Mouse (Mus musculus) C2C12 (cell line): Measurements from ENCODE around the gene St3gal2. TPM values are rescaled to one million over a fixed set of nuclear protein-coding genes. Genes with fewer than 3 reads are reported as not detected.
A peak's percentile ranks its signal among the peaks of the same experiment; 100 is the strongest.

Experiments used
- H3K27me3 ChIP-seq: one replicate; pipeline ENCODE4 v1.6.1; 2011; ENCODE audit not compliant: control insufficient read depth, insufficient read depth, insufficient read length
- H3K36me3 ChIP-seq: one replicate; pipeline ENCODE4 v1.6.1; 2011; ENCODE audit not compliant: control insufficient read depth, insufficient read depth
- H3K4me3 ChIP-seq: one replicate; pipeline ENCODE4 v1.5.1; 2011; ENCODE audit warnings: mild to moderate bottlenecking, control low read depth; ENCODE audit not compliant: poor library complexity, insufficient read depth, severe bottlenecking
- H3K79me2 ChIP-seq: one replicate; pipeline ENCODE4 v1.6.1; 2011; ENCODE audit not compliant: control insufficient read depth, insufficient read depth
- H3K79me3 ChIP-seq: one replicate; pipeline ENCODE4 v1.6.1; 2011; ENCODE audit warnings: low read depth, control low read depth
- H3ac ChIP-seq: one replicate; pipeline ENCODE3; 2011; ENCODE audit warnings: low read depth; ENCODE audit not compliant: control insufficient read depth, insufficient read length
- CEBPB ChIP-seq: IDR thresholded peaks from one replicate; pipeline ENCODE4 v1.6.1; 2011; ENCODE audit warnings: low read depth, mild to moderate bottlenecking, control low read depth, moderate library complexity
- CTCF ChIP-seq: IDR thresholded peaks from one replicate; pipeline ENCODE4 v1.5.1; 2011; ENCODE audit not compliant: control insufficient read depth, insufficient read depth, insufficient read length
- FOSL1 ChIP-seq: IDR thresholded peaks from one replicate; pipeline ENCODE4 v1.8.0; 2011; ENCODE audit warnings: mild to moderate bottlenecking, low read length; ENCODE audit not compliant: poor library complexity, insufficient read depth, severe bottlenecking
- MAX ChIP-seq: IDR thresholded peaks from one replicate; pipeline ENCODE4 v1.6.1; 2011; ENCODE audit warnings: mild to moderate bottlenecking, control low read depth
- MYOD1 ChIP-seq: IDR thresholded peaks from one replicate; pipeline ENCODE4 v1.6.1; 2011; ENCODE audit warnings: low read depth; ENCODE audit not compliant: control insufficient read depth, insufficient read length
- MYOG ChIP-seq: IDR thresholded peaks from one replicate; pipeline ENCODE4 v1.6.1; 2011; ENCODE audit not compliant: control insufficient read depth, insufficient read length; ENCODE audit errors: extremely low read depth
- USF1 ChIP-seq: IDR thresholded peaks from one replicate; pipeline ENCODE4 v1.6.1; 2011; ENCODE audit warnings: low read depth, mild to moderate bottlenecking, control low read depth, moderate library complexity
- long read RNA-seq, 2 experiments: library from polyadenylated mRNA; unstranded; transcript quantifications; one replicate each; pipeline ENCODE4 v2.0.0; 2019 to 2020
- polyA plus RNA-seq: library from polyadenylated mRNA; unstranded; fragments of >200 nt; fragmentation: generic; extraction: Trizol; gene quantifications from one replicate; pipeline ENCODE4 v1.2.1, GENCODE M21; 2012; ENCODE audit warnings: missing spikeins

Gene St3gal2
- 23.3 TPM for polyA plus RNA-seq
- long read RNA-seq, experiment 1, full-length matches to known transcripts: 2 of 3 reads
- long read RNA-seq, experiment 1, partial matches to known transcripts: 0 of 3 reads
- long read RNA-seq, experiment 1, other reads (novel, unspliced or antisense): 1 of 3 reads
- long read RNA-seq, experiment 2, full-length matches to known transcripts: 17 of 42 reads
- long read RNA-seq, experiment 2, partial matches to known transcripts: 15 of 42 reads
- long read RNA-seq, experiment 2, other reads (novel, unspliced or antisense): 10 of 42 reads

- Histone ChIP-seq H3K79me3 (peaks cover 29% of the 10 kb centered on the region), H3K4me3 (peak within 1 kb of the TSS; percentile 56), H3ac (peak within 1 kb of the TSS; percentile 80), H3K79me2 (peaks cover 44% of the 10 kb centered on the region), H3K27me3 (no peaks in the 10 kb centered on the region), H3K36me3 (no peaks in the 10 kb centered on the region)
- TF ChIP-seq USF1 (no peak), CTCF (no peak), MAX (no peak), CEBPB (no peak), FOSL1 (no peak), MYOD1 (no peak), MYOG (no peak)
Observed at GRCm38 (mm10) chr8:110919341-110920031, at the start of gene St3gal2. Gene St3gal2, plus strand, starts transcription at chr8:110919922.

DNA sequence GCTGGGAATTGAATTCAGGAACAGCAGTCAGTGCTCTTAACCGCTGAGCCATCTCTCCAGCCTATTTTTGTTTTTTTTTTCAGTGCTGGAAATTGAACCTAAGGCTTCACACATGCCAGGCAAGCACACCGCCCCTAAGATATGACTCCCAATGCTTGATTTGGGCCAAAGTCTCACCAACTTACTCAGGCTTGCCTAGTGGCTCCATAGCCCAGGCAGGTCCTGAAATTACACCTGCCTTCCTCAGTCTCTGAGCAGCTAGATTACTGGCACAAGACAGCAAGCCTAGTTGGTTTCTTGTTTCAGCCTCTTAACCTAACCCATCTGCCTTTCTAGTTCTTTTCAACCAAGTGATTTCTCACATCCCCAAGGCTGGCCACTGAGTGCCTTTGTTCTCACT lies 49.2 kb upstream of the St3gal2 start:
- no peak overlapping the region for H3ac ChIP-seq
- H3K79me2 ChIP-seq: no peaks in the 10 kb centered on the region
- TF ChIP-seq FOSL1 (no peak), CEBPB (no peak), USF1 (no peak), MYOD1 (no peak), MAX (no peak), CTCF (no peak)

DNA sequence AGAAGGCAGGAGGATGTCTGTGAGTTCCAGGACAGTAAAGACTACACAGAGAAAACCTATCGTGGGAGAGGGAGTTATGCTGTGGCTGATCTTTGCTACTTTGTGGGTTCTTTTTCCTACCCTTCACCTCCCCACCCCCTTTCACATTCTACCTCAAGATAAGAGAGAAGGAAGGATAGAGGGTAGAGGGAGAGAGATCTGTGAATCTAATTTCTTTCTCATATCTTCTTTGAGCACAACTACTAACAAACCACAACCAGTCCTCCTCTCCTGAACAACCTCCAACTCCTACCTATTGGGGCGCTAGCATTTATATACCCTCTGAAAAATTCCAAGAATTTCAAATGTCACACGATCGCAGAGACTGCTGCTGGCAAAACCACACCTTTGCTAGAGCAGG lies 41.9 kb upstream of the St3gal2 start:
- Histone ChIP-seq H3K79me3 (no peaks in the 10 kb centered on the region), H3K4me3 (no peak overlapping the region), H3K27me3 (no peaks in the 10 kb centered on the region), H3ac (no peak overlapping the region), H3K79me2 (no peaks in the 10 kb centered on the region), H3K36me3 (peaks cover 65% of the 10 kb centered on the region)
- no peak for TF ChIP-seq USF1
- TF ChIP-seq FOSL1: no peak
- TF ChIP-seq MYOG: no peak
- no peak for TF ChIP-seq MAX
- TF ChIP-seq MYOD1: no peak
- TF ChIP-seq CTCF: no peak
- TF ChIP-seq CEBPB: no peak

More for the DNA sequence above, 49.2 kb upstream of the St3gal2 start:
- H3K27me3 ChIP-seq: no peaks in the 10 kb centered on the region
- H3K36me3 ChIP-seq: peaks cover 68% of the 10 kb centered on the region
- H3K79me3 ChIP-seq: no peaks in the 10 kb centered on the region
- no peak overlapping the region for H3K4me3 ChIP-seq

DNA sequence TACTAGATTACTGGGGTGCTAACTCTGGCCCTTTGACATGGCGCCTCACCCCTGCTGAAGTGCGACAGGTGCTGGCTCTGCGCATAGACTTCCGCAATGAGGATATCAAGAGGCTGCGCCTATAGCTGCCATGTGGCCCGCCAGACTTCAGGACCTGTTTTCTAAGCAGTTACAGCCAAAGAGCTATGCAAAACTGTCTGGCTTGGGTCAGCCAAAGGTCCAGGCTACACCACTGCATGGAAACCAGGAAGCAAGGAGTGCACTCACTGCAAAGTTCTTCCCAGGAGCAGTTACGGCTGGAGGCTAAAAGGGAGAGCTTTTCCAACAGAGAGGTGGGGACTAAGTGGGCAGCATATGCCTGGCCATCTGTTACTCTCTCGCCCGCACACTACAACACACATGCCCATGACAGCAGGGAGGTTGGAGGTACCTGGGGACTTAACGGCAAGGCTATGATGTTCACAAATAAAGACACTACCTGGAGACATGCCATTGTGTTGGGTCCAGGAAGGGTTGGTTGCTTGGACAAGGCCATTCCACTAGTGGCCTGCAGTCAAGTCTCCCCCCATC lies 37.9 kb upstream of the St3gal2 start:
- TF ChIP-seq CTCF: no peak
- no peak for TF ChIP-seq MYOG
- TF ChIP-seq CEBPB: no peak
- no peak for TF ChIP-seq MYOD1
- TF ChIP-seq MAX: no peak
- no peak for TF ChIP-seq USF1
- no peak for TF ChIP-seq FOSL1
- peaks cover 57% of the 10 kb centered on the region for H3K36me3 ChIP-seq
- H3ac ChIP-seq: no peak overlapping the region
- H3K4me3 ChIP-seq: no peak overlapping the region
- no peaks in the 10 kb centered on the region for H3K79me3 ChIP-seq
- H3K27me3 ChIP-seq: no peaks in the 10 kb centered on the region
- H3K79me2 ChIP-seq: no peaks in the 10 kb centered on the region

GRCm38 (mm10) chr8:110883824-110884223 lies 35.9 kb upstream of the St3gal2 start:
- TF ChIP-seq CTCF (no peak), MYOG (no peak), FOSL1 (no peak), CEBPB (no peak), MAX (no peak), MYOD1 (no peak), USF1 (no peak)
- no peak overlapping the region for H3ac ChIP-seq
- H3K36me3 ChIP-seq: peaks cover 47% of the 10 kb centered on the region
- H3K4me3 ChIP-seq: no peak overlapping the region
- no peaks in the 10 kb centered on the region for H3K79me3 ChIP-seq
- H3K27me3 ChIP-seq: no peaks in the 10 kb centered on the region
- no peaks in the 10 kb centered on the region for H3K79me2 ChIP-seq
